Mouse (Mus musculus): ENCODE data around the gene Cdh22. TPM values are rescaled to one million over a fixed set of nuclear protein-coding genes. Genes with fewer than 3 reads are reported as not detected.

Cdh22 gene
- polyA plus RNA-seq, 1 experiment from 2014 or later: 2.8 TPM

- DNase-seq (ENCODE audit: extremely low spot score, low spot score): no peak
- 6% methylated on average over 7 of the region's 7 CpGs for WGBS
- H3K4me1 ChIP-seq: peaks cover 48% of the 10 kb centered on the region
- peaks cover 71% of the 10 kb centered on the region for H3K27me3 ChIP-seq (ENCODE audit: poor library complexity, severe bottlenecking)
- no peaks in the 10 kb centered on the region for H3K9me3 ChIP-seq
- no peaks in the 10 kb centered on the region for H3K36me3 ChIP-seq (replicated peaks)
- no peak overlapping the region for H3K27ac ChIP-seq
- H3K4me3 ChIP-seq: no peak overlapping the region
Measured at GRCm38 (mm10) chr2:165081257-165081656, 153.4 kb downstream of the Cdh22 start.

- H3K4me1 ChIP-seq: peaks cover 54% of the 10 kb centered on the region
Measured at GRCm38 (mm10) chr2:165080657-165081056, 154.0 kb downstream of the Cdh22 start.

GRCm38 (mm10) chr2:165078605-165079004 lies 156.0 kb downstream of the Cdh22 start:
- Histone ChIP-seq H3K36me3 (replicated peaks) (no peaks in the 10 kb centered on the region), H3K4me1 (peaks cover 55% of the 10 kb centered on the region), H3K27me3 (ENCODE audit: poor library complexity, severe bottlenecking) (peaks cover 86% of the 10 kb centered on the region), H3K27ac (no peak overlapping the region), H3K9me3 (no peaks in the 10 kb centered on the region), H3K4me3 (no peak overlapping the region)
- 34% methylated on average over 10 of the region's 10 CpGs for WGBS
- DNase-seq (ENCODE audit: extremely low spot score, low spot score): no peak

More at GRCm38 (mm10) chr2:165080657-165081056, 154.0 kb downstream of the Cdh22 start:
- peaks cover 75% of the 10 kb centered on the region for H3K27me3 ChIP-seq (ENCODE audit: poor library complexity, severe bottlenecking)
- H3K27ac ChIP-seq: no peak overlapping the region
- 19% methylated on average over 9 of the region's 9 CpGs for WGBS
- H3K9me3 ChIP-seq: no peaks in the 10 kb centered on the region
- H3K36me3 ChIP-seq (replicated peaks): no peaks in the 10 kb centered on the region
- DNase-seq (ENCODE audit: extremely low spot score, low spot score): no peak
- H3K4me3 ChIP-seq: no peak overlapping the region

GRCm38 (mm10) chr2:165078045-165078444 lies 156.6 kb downstream of the Cdh22 start:
- H3K9me3 ChIP-seq: no peaks in the 10 kb centered on the region
- no peak overlapping the region for H3K27ac ChIP-seq
- DNase-seq (ENCODE audit: extremely low spot score, low spot score): no peak
- peaks cover 59% of the 10 kb centered on the region for H3K4me1 ChIP-seq
- no peaks in the 10 kb centered on the region for H3K36me3 ChIP-seq (replicated peaks)
- peaks cover 92% of the 10 kb centered on the region for H3K27me3 ChIP-seq (ENCODE audit: poor library complexity, severe bottlenecking)
- no peak overlapping the region for H3K4me3 ChIP-seq
- 61% methylated on average over 8 of the region's 8 CpGs for WGBS

- no peaks in the 10 kb centered on the region for H3K9me3 ChIP-seq
- H3K27ac ChIP-seq: peak overlapping the region; percentile 56
- WGBS: 1% methylated on average over 9 of the region's 9 CpGs
- peaks cover 100% of the 10 kb centered on the region for H3K27me3 ChIP-seq (ENCODE audit: poor library complexity, severe bottlenecking)
- no peaks in the 10 kb centered on the region for H3K36me3 ChIP-seq (replicated peaks)
- peak; percentile 54 for DNase-seq (ENCODE audit: extremely low spot score, low spot score)
- peak overlapping the region; percentile 23; the same call in 1 of the 2 replicates for H3K4me3 ChIP-seq
- peaks cover 59% of the 10 kb centered on the region for H3K4me1 ChIP-seq
Measured at GRCm38 (mm10) chr2:165077055-165077454, 157.6 kb downstream of the Cdh22 start.

GRCm38 (mm10) chr2:165074937-165075336 lies 159.7 kb downstream of the Cdh22 start:
- Histone ChIP-seq H3K4me1 (peaks cover 55% of the 10 kb centered on the region), H3K27me3 (ENCODE audit: poor library complexity, severe bottlenecking) (peaks cover 99% of the 10 kb centered on the region), H3K4me3 (no peak overlapping the region), H3K27ac (no peak overlapping the region), H3K36me3 (replicated peaks) (no peaks in the 10 kb centered on the region), H3K9me3 (no peaks in the 10 kb centered on the region)
- 30% methylated on average over 2 of the region's 2 CpGs for WGBS
- peak; percentile 82 for DNase-seq (ENCODE audit: extremely low spot score, low spot score)

- WGBS: 63% methylated on average over 11 of the region's 11 CpGs
- DNase-seq (ENCODE audit: extremely low spot score, low spot score): no peak
- Histone ChIP-seq H3K9me3 (no peaks in the 10 kb centered on the region), H3K27me3 (ENCODE audit: poor library complexity, severe bottlenecking) (peaks cover 99% of the 10 kb centered on the region), H3K36me3 (replicated peaks) (no peaks in the 10 kb centered on the region), H3K4me3 (no peak overlapping the region), H3K4me1 (peaks cover 56% of the 10 kb centered on the region), H3K27ac (no peak overlapping the region)
Measured at GRCm38 (mm10) chr2:165074081-165074884, 160.4 kb downstream of the Cdh22 start.

GRCm38 (mm10) chr2:165073381-165073781 lies 161.3 kb downstream of the Cdh22 start:
- Histone ChIP-seq H3K4me3 (no peak overlapping the region), H3K36me3 (replicated peaks) (no peaks in the 10 kb centered on the region)
- WGBS: 31% methylated on average over 9 of the region's 9 CpGs

GRCm38 (mm10) chr2:165070096-165070816 lies 164.4 kb downstream of the Cdh22 start:
- no peaks in the 10 kb centered on the region for H3K9me3 ChIP-seq
- 0 out of 2 replicates have a peak overlapping the region, but pooled peaks have one; percentile 1 for H3K27ac ChIP-seq
- DNase-seq (ENCODE audit: extremely low spot score, low spot score): peak; percentile 72
- H3K4me1 ChIP-seq: peaks cover 18% of the 10 kb centered on the region
- H3K36me3 ChIP-seq (replicated peaks): no peaks in the 10 kb centered on the region
- H3K27me3 ChIP-seq (ENCODE audit: poor library complexity, severe bottlenecking): peaks cover 67% of the 10 kb centered on the region
- WGBS: 22% methylated on average over 23 of the region's 23 CpGs
- peak overlapping the region; percentile 32 for H3K4me3 ChIP-seq

More at GRCm38 (mm10) chr2:165073381-165073781, 161.3 kb downstream of the Cdh22 start:
- DNase-seq (ENCODE audit: extremely low spot score, low spot score): no peak
- Histone ChIP-seq H3K4me1 (peaks cover 47% of the 10 kb centered on the region), H3K27me3 (ENCODE audit: poor library complexity, severe bottlenecking) (peaks cover 95% of the 10 kb centered on the region), H3K27ac (no peak overlapping the region), H3K9me3 (no peaks in the 10 kb centered on the region)

GRCm38 (mm10) chr2:165068806-165069205 lies 165.8 kb downstream of the Cdh22 start:
- WGBS: 88% methylated on average over 2 of the region's 2 CpGs
- peaks cover 53% of the 10 kb centered on the region for H3K27me3 ChIP-seq (ENCODE audit: poor library complexity, severe bottlenecking)

GRCm38 (mm10) chr2:165064489-165064888 lies 170.2 kb downstream of the Cdh22 start:
- WGBS: 78% methylated on average over 7 of the region's 7 CpGs
- no peak overlapping the region for H3K27ac ChIP-seq

More at GRCm38 (mm10) chr2:165068806-165069205, 165.8 kb downstream of the Cdh22 start:
- DNase-seq (ENCODE audit: extremely low spot score, low spot score): no peak
- Histone ChIP-seq H3K4me1 (peaks cover 18% of the 10 kb centered on the region), H3K4me3 (no peak overlapping the region), H3K36me3 (replicated peaks) (no peaks in the 10 kb centered on the region), H3K9me3 (no peaks in the 10 kb centered on the region), H3K27ac (no peak overlapping the region)

GRCm38 (mm10) chr2:165061638-165062433 lies 172.8 kb downstream of the Cdh22 start:
- no peak overlapping the region for H3K27ac ChIP-seq
- no peak for DNase-seq (ENCODE audit: extremely low spot score, low spot score)
- no peaks in the 10 kb centered on the region for H3K9me3 ChIP-seq
- 89% methylated on average over 16 of the region's 16 CpGs for WGBS
- H3K4me3 ChIP-seq: no peak overlapping the region
- peaks cover 11% of the 10 kb centered on the region for H3K4me1 ChIP-seq
- H3K36me3 ChIP-seq (replicated peaks): no peaks in the 10 kb centered on the region
- H3K27me3 ChIP-seq (ENCODE audit: poor library complexity, severe bottlenecking): peaks cover 24% of the 10 kb centered on the region

More at GRCm38 (mm10) chr2:165064489-165064888, 170.2 kb downstream of the Cdh22 start:
- Histone ChIP-seq H3K27me3 (ENCODE audit: poor library complexity, severe bottlenecking) (peaks cover 18% of the 10 kb centered on the region), H3K4me1 (no peaks in the 10 kb centered on the region), H3K4me3 (no peak overlapping the region), H3K9me3 (no peaks in the 10 kb centered on the region), H3K36me3 (replicated peaks) (no peaks in the 10 kb centered on the region)
- no peak for DNase-seq (ENCODE audit: extremely low spot score, low spot score)

Measured in forebrain, embryonic 10.5 days (tissue).